Mouse (Mus musculus): ENCODE results near the gene Zfp526.

DNA sequence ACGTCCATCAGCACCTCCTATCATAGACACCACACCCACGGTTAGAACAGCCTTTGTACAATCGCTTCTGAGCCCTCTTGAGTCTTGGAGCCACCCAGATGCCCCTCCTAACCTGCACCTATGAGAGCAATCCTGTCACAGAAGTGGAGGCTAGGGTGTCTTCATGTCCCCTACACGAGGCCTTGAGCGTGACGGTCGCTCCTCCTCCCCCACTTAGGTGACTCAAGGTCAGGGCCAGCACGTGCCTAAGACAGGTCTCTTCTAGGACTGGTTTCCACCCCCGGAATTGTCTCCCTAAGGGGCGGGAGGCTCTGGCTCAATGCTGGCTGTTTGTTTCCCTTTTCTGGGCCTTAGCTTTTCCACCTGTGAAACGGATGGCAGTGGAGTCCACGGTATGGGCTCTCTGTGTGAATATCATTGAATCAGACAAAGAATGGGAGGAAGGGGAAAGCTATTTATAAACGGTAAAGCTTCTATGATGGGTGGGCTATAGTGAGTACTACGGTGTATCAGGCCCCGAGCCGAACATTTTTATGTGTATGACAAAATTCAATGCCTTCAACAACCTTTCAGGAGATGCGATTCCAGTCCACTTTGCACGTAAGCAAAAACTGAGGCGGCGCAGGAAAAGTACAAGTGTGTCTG, 646 bp upstream of the Zfp526 start, which contains the start of gene Dedd2:
- TF ChIP-seq CTCF (IDR thresholded peaks at IDR 0.05; ENCODE audit: control insufficient read depth, insufficient read depth, insufficient read length) = no peak
- TF ChIP-seq MYOG (IDR thresholded peaks at IDR 0.05; ENCODE audit: control insufficient read depth, extremely low read depth, insufficient read length) = no peak
- no peak for TF ChIP-seq MYOD1 (IDR thresholded peaks at IDR 0.05; ENCODE audit: control insufficient read depth, insufficient read length, low read depth)
- TF ChIP-seq FOSL1 (IDR thresholded peaks at IDR 0.05; ENCODE audit: insufficient read depth, low read length, poor library complexity, severe bottlenecking) = no peak
